Mouse (Mus musculus) heart, embryonic 14.5 days (tissue): Measurements from ENCODE around the gene Rxrg. TPM values are rescaled to one million over a fixed set of nuclear protein-coding genes. Genes with fewer than 3 reads are reported as not detected.
A peak's percentile ranks its signal among the peaks of the same experiment; 100 is the strongest.

Experiments
- ATAC-seq: fragments of 200-750 bp; cut with Nextera tagmentation; 2 replicates; pipeline ENCODE4 v1.8.0; 2017; ENCODE audit warnings: low read depth, moderate TSS enrichment; ENCODE audit not compliant: insufficient number of reproducible peaks, insufficient read depth, low FRiP score
- H3K27ac ChIP-seq, 2 experiments: fragments of 200-500 bp in 1 of 2; fragments of 300-500 bp in 1 of 2; sonication (generic) in 1 of 2; replicated peaks in 1 of 2; 2 replicates each; pipeline ENCODE4 v1.5.1; 2012 to 2014; ENCODE audit warnings: low read depth in 2 of 2, low read length in 2 of 2, control low read depth in 1 of 2, mild to moderate bottlenecking in 1 of 2, mixed read lengths in 1 of 2; ENCODE audit not compliant: control insufficient read depth in 1 of 2, insufficient read depth in 1 of 2
- H3K27me3 ChIP-seq: fragments of 300-500 bp; sonication (generic); 2 replicates; pipeline ENCODE4 v1.6.1; 2014; ENCODE audit warnings: mild to moderate bottlenecking, low read length, control low read depth; ENCODE audit not compliant: control insufficient read depth, insufficient read depth
- H3K36me3 ChIP-seq: fragments of 300-500 bp; sonication (generic); 2 replicates; pipeline ENCODE4 v1.6.1; 2014; ENCODE audit warnings: mild to moderate bottlenecking, control low read depth, low read length, mixed read lengths; ENCODE audit not compliant: control insufficient read depth, insufficient read depth
- H3K4me1 ChIP-seq, 2 experiments: fragments of 200-500 bp in 1 of 2; fragments of 300-500 bp in 1 of 2; sonication (generic) in 1 of 2; 2 replicates each; pipeline ENCODE4 v1.6.1; 2012 to 2014; ENCODE audit warnings: low read length in 2 of 2, control low read depth in 1 of 2, mixed read lengths in 1 of 2; ENCODE audit not compliant: control insufficient read depth in 2 of 2, insufficient read depth in 2 of 2
- H3K4me2 ChIP-seq: fragments of 300-500 bp; sonication (generic); 2 replicates; pipeline ENCODE4 v1.6.1; 2014; ENCODE audit warnings: mild to moderate bottlenecking, low read length
- H3K4me3 ChIP-seq, 2 experiments: fragments of 200-500 bp in 1 of 2; fragments of 300-500 bp in 1 of 2; sonication (generic) in 1 of 2; 2 replicates each; pipeline ENCODE4 v1.5.1; 2012 to 2014; ENCODE audit warnings: low read length in 2 of 2, mild to moderate bottlenecking in 2 of 2, control low read depth in 1 of 2, low read depth in 1 of 2, moderate library complexity in 1 of 2; ENCODE audit not compliant: control insufficient read depth in 1 of 2, insufficient read depth in 1 of 2
- H3K9ac ChIP-seq: fragments of 300-500 bp; sonication (generic); 2 replicates; pipeline ENCODE4 v1.6.1; 2014; ENCODE audit warnings: mild to moderate bottlenecking, low read length
- H3K9me3 ChIP-seq: fragments of 300-500 bp; sonication (generic); 2 replicates; pipeline ENCODE4 v1.6.1; 2016; ENCODE audit warnings: low read length, control low read depth; ENCODE audit not compliant: control insufficient read depth
- WGBS: fragments of 180-500 bp; shearing (Covaris S2); extraction: QIAGEN DNeasy Blood & Tissue Kit; methylation state at CpG from one replicate; pipeline ENCODE4 v1.1.7; 2014; 5-methylcytosine and 5-hydroxymethylcytosine counted together
- polyA plus RNA-seq: library from polyadenylated mRNA; unstranded; fragments of >200 nt; fragmentation: Nextera tagmentation; extraction: Ambion mirVana; gene quantifications from 2 replicates; pipeline ENCODE4 v1.2.1, GENCODE M21; 2014

Rxrg gene
- polyA plus RNA-seq: 1.2 and 1.4 TPM in 2 replicates

- peak; percentile 39; the same call in 1 of the 2 replicates for ATAC-seq
- under 1% methylated on average over 40 of the region's 40 CpGs for whole genome bisulfite sequencing
- Histone ChIP-seq H3K4me3 (peak within 1 kb of the TSS; percentile 38 to 48), H3K4me1 (peaks cover 4 to 7% of the 10 kb centered on the region in 2 experiments; a peak in 1 of 4 replicates), H3K36me3 (no peaks in the 10 kb centered on the region), H3K9me3 (no peaks in the 10 kb centered on the region), H3K4me2 (peak within 1 kb of the TSS; percentile 88), H3K27me3 (peaks cover 7% of the 10 kb centered on the region; the same call in 1 of the 2 replicates), H3K27ac (no peak within 1 kb of the TSS), H3K9ac (peak within 1 kb of the TSS; percentile 66)
These were observed at the start of gene Rxrg for GRCm38 (mm10) chr1:167598255-167599081. Gene Rxrg (plus strand): TSS chr1:167598384.

GRCm38 (mm10) chr1:167549324-167549723 is 48.9 kb upstream of the Rxrg start:
- Histone ChIP-seq H3K9me3 (no peaks in the 10 kb centered on the region), H3K27ac (no peak overlapping the region), H3K4me2 (no peak overlapping the region), H3K36me3 (no peaks in the 10 kb centered on the region), H3K27me3 (no peaks in the 10 kb centered on the region), H3K4me1 (no peaks in the 10 kb centered on the region; a peak in 1 of 4 replicates), H3K4me3 (no peak overlapping the region), H3K9ac (no peak overlapping the region)
- WGBS: 49% methylated on average over 6 of the region's 6 CpGs
- no peak for ATAC-seq

- Histone ChIP-seq H3K27ac (no peak overlapping the region), H3K9ac (no peak overlapping the region), H3K9me3 (no peaks in the 10 kb centered on the region), H3K4me2 (no peak overlapping the region; the same call in 1 of the 2 replicates), H3K4me1 (no peaks in the 10 kb centered on the region; a peak in 1 of 4 replicates), H3K36me3 (no peaks in the 10 kb centered on the region), H3K4me3 (no peak overlapping the region), H3K27me3 (no peaks in the 10 kb centered on the region)
- WGBS: 13% methylated on average over 5 of the region's 5 CpGs
- 0 out of 2 replicates have a peak, but pooled peaks have one; percentile 35 for ATAC-seq
These were observed 46.6 kb upstream of the Rxrg start for GRCm38 (mm10) chr1:167551601-167552000.

DNA sequence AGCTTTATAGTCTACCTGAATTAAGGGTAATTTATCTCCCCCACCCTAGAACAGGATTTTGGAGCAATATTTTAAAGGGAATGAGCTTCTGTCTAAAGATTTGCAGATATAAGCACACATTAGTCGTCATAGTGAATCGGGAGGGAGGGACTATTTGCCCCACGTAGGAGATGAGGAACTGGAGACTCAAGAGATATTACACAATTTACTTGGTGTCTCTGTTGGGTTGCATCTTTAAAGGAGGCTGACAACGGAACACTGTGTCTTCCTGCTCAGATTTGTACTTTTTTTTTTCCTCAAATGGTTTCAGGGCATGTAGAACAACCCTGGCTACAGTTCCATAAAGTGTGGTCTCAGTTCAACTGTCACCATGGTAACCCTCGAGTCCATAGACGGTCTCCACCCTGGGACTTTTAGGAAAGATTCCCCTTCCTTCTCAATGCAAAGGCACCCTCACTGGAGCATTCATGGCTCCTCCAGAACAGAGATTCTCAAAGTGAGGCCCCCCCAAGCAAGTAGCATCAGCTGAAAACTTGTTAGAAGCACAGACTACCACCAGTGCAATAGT is 44.1 kb upstream of the Rxrg start:
- no peak for ATAC-seq
- no peaks in the 10 kb centered on the region for H3K27me3 ChIP-seq
- H3K36me3 ChIP-seq: no peaks in the 10 kb centered on the region
- WGBS: 69% methylated on average over 6 of the region's 6 CpGs
- no peak overlapping the region for H3K4me2 ChIP-seq
- H3K4me3 ChIP-seq: no peak overlapping the region
- no peaks in the 10 kb centered on the region for H3K9me3 ChIP-seq
- no peak overlapping the region for H3K27ac ChIP-seq
- no peaks in the 10 kb centered on the region; a peak in 1 of 4 replicates for H3K4me1 ChIP-seq
- H3K9ac ChIP-seq: no peak overlapping the region

GRCm38 (mm10) chr1:167566571-167566970 is 31.6 kb upstream of the Rxrg start:
- H3K36me3 ChIP-seq: no peaks in the 10 kb centered on the region
- no peak for ATAC-seq
- 57% methylated on average over 2 of the region's 2 CpGs for WGBS
- no peak overlapping the region for H3K27ac ChIP-seq
- H3K4me3 ChIP-seq: no peak overlapping the region
- H3K27me3 ChIP-seq: no peaks in the 10 kb centered on the region
- peaks cover 0 to 3% of the 10 kb centered on the region in 2 experiments; a peak in 1 of 4 replicates for H3K4me1 ChIP-seq
- no peak overlapping the region for H3K9ac ChIP-seq
- no peak overlapping the region for H3K4me2 ChIP-seq
- H3K9me3 ChIP-seq: no peaks in the 10 kb centered on the region

DNA sequence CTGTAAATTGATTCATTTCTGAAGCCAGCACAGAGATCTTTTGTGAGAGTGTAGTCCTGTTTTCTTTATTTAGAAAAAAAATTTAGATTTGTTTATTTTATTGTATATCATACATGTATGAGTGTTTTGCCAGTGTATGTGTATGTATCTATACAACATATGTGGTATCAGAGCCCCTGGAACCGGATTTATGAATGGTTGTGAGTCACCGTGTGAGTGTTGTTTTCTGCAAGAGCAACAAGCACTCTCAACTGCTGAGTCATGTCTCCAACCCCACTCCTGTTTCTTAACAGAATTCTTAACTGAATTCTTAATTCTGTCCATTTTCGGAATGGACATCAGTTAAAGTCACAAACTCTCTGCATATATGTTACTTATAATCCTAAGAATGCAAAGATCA is 19.1 kb upstream of the Rxrg start:
- no peaks in the 10 kb centered on the region for H3K9me3 ChIP-seq
- WGBS: 63% methylated on average over 3 of the region's 3 CpGs
- ATAC-seq: no peak
- no peak overlapping the region for H3K9ac ChIP-seq
- H3K4me1 ChIP-seq: no peaks in the 10 kb centered on the region
- H3K4me3 ChIP-seq: no peak overlapping the region
- H3K27me3 ChIP-seq: no peaks in the 10 kb centered on the region
- no peak overlapping the region for H3K4me2 ChIP-seq
- no peak overlapping the region for H3K27ac ChIP-seq
- H3K36me3 ChIP-seq: no peaks in the 10 kb centered on the region

- 66% methylated on average over 6 of the region's 6 CpGs for WGBS
- no peaks in the 10 kb centered on the region for H3K36me3 ChIP-seq
- H3K4me2 ChIP-seq: no peak overlapping the region
- H3K4me3 ChIP-seq: no peak overlapping the region
- H3K4me1 ChIP-seq: no peaks in the 10 kb centered on the region
- no peaks in the 10 kb centered on the region for H3K9me3 ChIP-seq
- no peak for ATAC-seq
- no peak overlapping the region for H3K27ac ChIP-seq
- H3K9ac ChIP-seq: no peak overlapping the region
- no peaks in the 10 kb centered on the region for H3K27me3 ChIP-seq
These were observed 15.0 kb upstream of the Rxrg start for GRCm38 (mm10) chr1:167583195-167583594.
